Mouse (Mus musculus): ENCODE measurements around the gene Ube3a. TPM values are rescaled to one million over a fixed set of nuclear protein-coding genes. Genes with fewer than 3 reads are reported as not detected.
A peak's percentile ranks its signal among the peaks of the same experiment; 100 is the strongest.

Gene Ube3a
- polyA plus RNA-seq, 1 experiment = 8.9 TPM

GRCm38 (mm10) chr7:59234773-59235401 lies 6.3 kb downstream of the Ube3a start:
- no peak overlapping the region for H3ac ChIP-seq (ENCODE audit: control insufficient read depth, insufficient read length)
- TF ChIP-seq MYOD1 (IDR thresholded peaks at IDR 0.05; ENCODE audit: control insufficient read depth in 1 of 3, insufficient read length in 2 of 3, low read depth in 2 of 3) = no peak
- TF ChIP-seq MAX (IDR thresholded peaks at IDR 0.05; ENCODE audit: low read depth) = no peak
- no peak for TF ChIP-seq MYOG (IDR thresholded peaks at IDR 0.05; ENCODE audit: control insufficient read depth in 1 of 3, insufficient read depth in 1 of 3, insufficient read length in 2 of 3, low read depth in 2 of 3)
- no peak for TF ChIP-seq TCF12 (IDR thresholded peaks at IDR 0.05; ENCODE audit: insufficient read depth, poor library complexity, severe bottlenecking)
- TF ChIP-seq TCF3 (IDR thresholded peaks at IDR 0.05; ENCODE audit: insufficient read length, low read depth) = no peak
- no peak for TF ChIP-seq SRF (IDR thresholded peaks at IDR 0.05; ENCODE audit: control insufficient read depth, insufficient read length, low read depth)
- TF ChIP-seq POLR2A (IDR thresholded peaks at IDR 0.05; ENCODE audit: insufficient read length, low read depth) = no peak
- no peak for TF ChIP-seq POLR2AphosphoS2 (IDR thresholded peaks at IDR 0.05; ENCODE audit: insufficient read length, low read depth)
- no peak for TF ChIP-seq E2F4 (IDR thresholded peaks at IDR 0.05; ENCODE audit: insufficient read depth)
- TF ChIP-seq REST (IDR thresholded peaks at IDR 0.05; ENCODE audit: insufficient read depth, insufficient read length) = no peak
- TF ChIP-seq USF1 (IDR thresholded peaks at IDR 0.05; ENCODE audit: low read depth) = no peak
- no peak for TF ChIP-seq CEBPB (IDR thresholded peaks at IDR 0.05; ENCODE audit: insufficient read depth, poor library complexity, severe bottlenecking)
- no peaks in the 10 kb centered on the region for H3K27me3 ChIP-seq (ENCODE audit: control insufficient read depth, insufficient read depth, insufficient read length)
- no peak overlapping the region for H3K4me2 ChIP-seq (ENCODE audit: low read depth)
- H3K36me3 ChIP-seq (ENCODE audit: control insufficient read depth, insufficient read depth) = no peaks in the 10 kb centered on the region
- no peak overlapping the region for H3K4me3 ChIP-seq
- H3K79me2 ChIP-seq (ENCODE audit: control insufficient read depth, insufficient read depth) = peaks cover 98% of the 10 kb centered on the region

GRCm38 (mm10) chr7:59243257-59243656 lies 14.7 kb downstream of the Ube3a start:
- TF ChIP-seq POLR2A (IDR thresholded peaks at IDR 0.05; ENCODE audit: insufficient read length, low read depth) (no peak), USF1 (IDR thresholded peaks at IDR 0.05; ENCODE audit: low read depth) (no peak), POLR2AphosphoS2 (IDR thresholded peaks at IDR 0.05; ENCODE audit: insufficient read length, low read depth) (no peak), CEBPB (IDR thresholded peaks at IDR 0.05; ENCODE audit: insufficient read depth, poor library complexity, severe bottlenecking) (no peak), MAX (IDR thresholded peaks at IDR 0.05; ENCODE audit: low read depth) (no peak), REST (IDR thresholded peaks at IDR 0.05; ENCODE audit: insufficient read depth, insufficient read length) (no peak), MYOD1 (IDR thresholded peaks at IDR 0.05; ENCODE audit: control insufficient read depth in 1 of 3, insufficient read length in 2 of 3, low read depth in 2 of 3) (no peak), TCF12 (IDR thresholded peaks at IDR 0.05; ENCODE audit: insufficient read depth, poor library complexity, severe bottlenecking) (no peak), E2F4 (IDR thresholded peaks at IDR 0.05; ENCODE audit: insufficient read depth) (no peak), SRF (IDR thresholded peaks at IDR 0.05; ENCODE audit: control insufficient read depth, insufficient read length, low read depth) (no peak), MYOG (IDR thresholded peaks at IDR 0.05; ENCODE audit: control insufficient read depth in 1 of 3, insufficient read depth in 1 of 3, insufficient read length in 2 of 3, low read depth in 2 of 3) (no peak), TCF3 (IDR thresholded peaks at IDR 0.05; ENCODE audit: insufficient read length, low read depth) (no peak)
- Histone ChIP-seq H3K4me3 (no peak overlapping the region), H3ac (ENCODE audit: control insufficient read depth, insufficient read length) (no peak overlapping the region), H3K79me2 (ENCODE audit: control insufficient read depth, insufficient read depth) (peaks cover 92% of the 10 kb centered on the region), H3K36me3 (ENCODE audit: control insufficient read depth, insufficient read depth) (peaks cover 7% of the 10 kb centered on the region), H3K27me3 (ENCODE audit: control insufficient read depth, insufficient read depth, insufficient read length) (no peaks in the 10 kb centered on the region), H3K4me2 (ENCODE audit: low read depth) (no peak overlapping the region)

GRCm38 (mm10) chr7:59245541-59245940 lies 17.0 kb downstream of the Ube3a start:
- H3K27me3 ChIP-seq (ENCODE audit: control insufficient read depth, insufficient read depth, insufficient read length) = no peaks in the 10 kb centered on the region
- H3K4me2 ChIP-seq (ENCODE audit: low read depth) = no peak overlapping the region
- no peak overlapping the region for H3ac ChIP-seq (ENCODE audit: control insufficient read depth, insufficient read length)
- peaks cover 77% of the 10 kb centered on the region for H3K79me2 ChIP-seq (ENCODE audit: control insufficient read depth, insufficient read depth)
- no peak overlapping the region for H3K4me3 ChIP-seq
- TF ChIP-seq TCF3 (IDR thresholded peaks at IDR 0.05; ENCODE audit: insufficient read length, low read depth) (no peak), MYOD1 (IDR thresholded peaks at IDR 0.05; ENCODE audit: control insufficient read depth in 1 of 3, insufficient read length in 2 of 3, low read depth in 2 of 3) (peak in 1 of 3 experiments; percentile 39)
- peaks cover 11% of the 10 kb centered on the region for H3K36me3 ChIP-seq (ENCODE audit: control insufficient read depth, insufficient read depth)

GRCm38 (mm10) chr7:59253373-59253772 lies 24.8 kb downstream of the Ube3a start:
- Histone ChIP-seq H3K27me3 (ENCODE audit: control insufficient read depth, insufficient read depth, insufficient read length) (no peaks in the 10 kb centered on the region), H3K4me3 (no peak overlapping the region), H3ac (ENCODE audit: control insufficient read depth, insufficient read length) (no peak overlapping the region), H3K36me3 (ENCODE audit: control insufficient read depth, insufficient read depth) (peaks cover 14% of the 10 kb centered on the region), H3K79me2 (ENCODE audit: control insufficient read depth, insufficient read depth) (peaks cover 62% of the 10 kb centered on the region), H3K4me2 (ENCODE audit: low read depth) (no peak overlapping the region)
- TF ChIP-seq MYOG (IDR thresholded peaks at IDR 0.05; ENCODE audit: control insufficient read depth in 1 of 3, insufficient read depth in 1 of 3, insufficient read length in 2 of 3, low read depth in 2 of 3) = no peak
- no peak for TF ChIP-seq TCF12 (IDR thresholded peaks at IDR 0.05; ENCODE audit: insufficient read depth, poor library complexity, severe bottlenecking)
- no peak for TF ChIP-seq E2F4 (IDR thresholded peaks at IDR 0.05; ENCODE audit: insufficient read depth)
- no peak for TF ChIP-seq REST (IDR thresholded peaks at IDR 0.05; ENCODE audit: insufficient read depth, insufficient read length)
- TF ChIP-seq USF1 (IDR thresholded peaks at IDR 0.05; ENCODE audit: low read depth) = no peak
- TF ChIP-seq MAX (IDR thresholded peaks at IDR 0.05; ENCODE audit: low read depth) = no peak
- no peak for TF ChIP-seq POLR2A (IDR thresholded peaks at IDR 0.05; ENCODE audit: insufficient read length, low read depth)
- TF ChIP-seq SRF (IDR thresholded peaks at IDR 0.05; ENCODE audit: control insufficient read depth, insufficient read length, low read depth) = no peak
- no peak for TF ChIP-seq MYOD1 (IDR thresholded peaks at IDR 0.05; ENCODE audit: control insufficient read depth in 1 of 3, insufficient read length in 2 of 3, low read depth in 2 of 3)
- TF ChIP-seq TCF3 (IDR thresholded peaks at IDR 0.05; ENCODE audit: insufficient read length, low read depth) = no peak
- TF ChIP-seq POLR2AphosphoS2 (IDR thresholded peaks at IDR 0.05; ENCODE audit: insufficient read length, low read depth) = no peak
- no peak for TF ChIP-seq CEBPB (IDR thresholded peaks at IDR 0.05; ENCODE audit: insufficient read depth, poor library complexity, severe bottlenecking)

All from myocyte (in vitro differentiated cells).